Mouse (Mus musculus): ENCODE measurements around the gene Mdh1b.

Mdh1b gene

GRCm38 (mm10) chr1:63730240-63730771, at the start of gene Mdh1b, which contains the start of gene Fastkd2:
Gene Mdh1b (minus strand): TSS chr1:63730318.
Gene Fastkd2 (plus strand): TSS chr1:63730614.
- peak; percentile 83 for DNase-seq

DNA sequence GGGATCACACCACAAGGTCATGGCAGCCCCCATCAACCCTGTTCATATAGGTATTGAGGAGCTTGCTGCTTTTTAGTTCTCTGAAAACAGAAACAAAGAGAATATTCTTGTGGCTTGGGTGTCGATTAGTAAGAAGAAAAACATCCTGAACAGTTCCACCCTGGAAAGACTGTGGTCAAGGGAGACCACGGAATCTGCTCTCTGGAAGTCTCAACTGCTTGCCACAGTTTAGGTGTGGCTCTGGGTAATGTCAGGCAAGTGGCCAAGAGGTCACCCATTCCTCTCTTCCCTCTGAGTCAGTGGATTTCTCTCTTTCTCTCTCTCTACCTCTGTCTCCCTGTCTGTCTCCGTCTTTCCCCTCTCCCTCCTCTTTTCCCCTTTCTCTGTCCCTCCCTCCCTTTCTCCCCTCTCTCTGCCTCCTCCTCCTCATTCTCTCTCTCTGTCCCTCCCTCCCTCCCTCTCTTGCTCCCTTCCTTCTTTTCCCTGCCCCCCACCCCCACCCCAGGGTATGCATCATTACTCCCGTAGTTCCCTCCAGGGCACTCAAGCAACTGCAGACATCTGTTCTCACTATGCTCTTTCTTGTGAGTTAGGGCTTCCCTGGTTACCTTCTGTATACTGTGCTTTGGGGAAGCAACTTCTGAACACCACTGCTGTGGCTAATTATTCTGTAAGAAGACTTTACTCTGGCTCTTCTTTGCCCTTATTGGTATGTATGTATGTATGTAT, 46.9 kb upstream of the Mdh1b start:
- DNase-seq, result no peak

- DNase-seq, result no peak
Observed at GRCm38 (mm10) chr1:63776396-63776795, 46.3 kb upstream of the Mdh1b start.

DNA sequence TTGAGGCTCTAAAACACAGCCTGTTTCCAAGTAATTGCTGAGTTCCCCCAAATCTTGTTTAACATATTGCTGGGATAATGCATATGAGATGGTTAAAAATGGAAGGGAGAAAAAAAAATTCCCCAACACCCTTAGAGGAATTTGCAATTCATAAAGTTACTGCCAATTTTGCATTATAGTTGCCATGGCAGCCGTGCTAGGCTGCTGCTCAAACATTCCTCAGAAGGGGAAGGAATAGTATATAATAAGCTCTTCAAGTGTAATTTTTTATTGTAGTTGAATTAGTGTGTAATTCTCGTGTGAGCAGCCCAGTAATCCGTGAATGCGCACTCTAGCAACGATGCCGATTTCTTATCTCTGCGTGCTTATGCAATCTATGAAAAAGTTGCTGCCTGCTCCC, 40.2 kb upstream of the Mdh1b start:
- DNase-seq, result no peak

DNA sequence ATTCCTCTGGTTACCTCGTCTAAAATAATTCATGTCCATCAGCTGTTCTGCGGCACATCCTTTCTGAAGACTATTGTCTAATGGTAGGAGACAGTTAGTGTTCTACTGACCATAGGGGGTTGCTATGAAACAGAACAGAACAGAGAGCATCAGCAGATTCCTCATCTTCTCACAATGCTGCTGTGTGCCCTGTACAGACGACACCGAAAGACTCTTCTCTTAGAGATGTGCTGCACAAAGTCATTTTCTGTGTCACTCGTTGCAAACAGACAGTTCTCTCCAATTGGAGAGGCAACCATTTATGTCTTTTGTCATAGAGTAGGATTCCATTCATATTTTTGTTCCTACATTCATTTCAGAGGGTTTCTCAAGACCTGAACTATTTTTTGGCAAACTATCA, 39.0 kb upstream of the Mdh1b start, which contains the start of gene 4933402D24Rik:
TSS of gene 4933402D24Rik (minus strand) at position 101 of the 400 bp plus-strand sequence.
- no peak for DNase-seq

GRCm38 (mm10) chr1:63768112-63768511, 38.0 kb upstream of the Mdh1b start:
- no peak for DNase-seq

DNA sequence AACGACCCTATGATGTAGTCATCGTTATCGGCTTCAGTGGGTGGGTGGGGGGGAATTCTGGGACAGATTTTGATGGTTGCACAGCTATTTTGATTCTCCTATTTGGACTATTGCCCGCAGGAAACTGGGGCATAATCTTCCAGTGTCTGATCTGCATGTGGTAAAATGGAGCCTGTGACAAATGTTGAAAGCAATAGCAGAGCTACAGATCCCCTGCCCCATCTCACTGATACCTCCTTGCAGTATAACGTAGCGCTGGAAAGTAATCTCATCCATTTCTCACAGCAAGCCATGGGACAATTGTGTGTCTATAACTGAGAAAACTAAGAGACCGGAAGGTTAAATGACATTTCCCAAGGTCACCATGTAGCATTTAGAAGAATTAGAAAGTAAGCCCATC, 34.3 kb upstream of the Mdh1b start:
- DNase-seq, result no peak

DNA sequence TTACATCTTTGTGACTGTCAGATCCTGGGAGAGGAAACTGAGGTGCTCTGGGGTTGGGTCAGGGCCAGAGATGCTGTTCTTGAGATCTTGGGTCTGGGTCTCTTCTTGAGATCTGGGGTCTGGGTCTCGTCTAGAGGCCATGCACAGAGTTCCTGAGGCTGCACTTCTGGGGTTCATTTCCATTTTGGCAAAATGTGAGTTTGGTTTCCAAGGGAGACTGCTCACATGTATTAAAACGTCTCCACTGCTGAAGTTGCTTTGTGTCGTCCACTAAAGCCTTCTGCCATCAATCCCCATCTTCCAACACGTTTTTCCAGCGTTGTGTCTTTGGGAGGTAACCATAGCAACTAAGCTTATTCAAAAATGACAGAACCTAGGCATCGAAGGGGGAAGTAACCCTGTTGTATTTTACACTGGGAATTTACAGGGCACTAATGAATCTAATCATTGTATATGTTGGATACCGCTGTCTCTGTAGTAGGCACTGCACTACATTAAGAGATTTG, 33.8 kb upstream of the Mdh1b start:
- DNase-seq, result no peak

DNA sequence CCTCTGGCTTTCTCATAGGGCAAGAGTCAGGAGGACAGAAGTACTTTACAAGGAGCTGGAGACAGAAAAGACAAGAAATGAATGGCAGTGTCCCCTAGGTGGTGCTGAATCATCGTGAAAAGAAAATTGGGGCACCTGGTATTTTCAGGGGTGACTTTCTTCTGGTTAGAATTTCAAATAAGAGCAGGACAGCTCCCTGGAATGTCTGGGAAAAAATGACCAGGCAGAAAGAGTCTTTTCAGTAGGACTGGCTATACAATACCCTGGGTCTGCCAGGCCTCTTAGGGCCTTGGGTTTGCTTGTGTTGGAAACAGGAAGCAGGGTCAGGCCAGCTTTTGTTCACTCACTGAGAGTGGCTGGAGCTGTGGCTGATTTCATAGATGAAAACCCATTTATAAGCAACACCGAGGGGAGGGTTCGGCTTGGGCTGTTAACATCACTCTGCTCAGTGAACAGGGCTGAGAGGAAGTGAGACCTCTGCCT, 33.1 kb upstream of the Mdh1b start:
- peak; percentile 67 for DNase-seq

GRCm38 (mm10) chr1:63756005-63756404, 25.9 kb upstream of the Mdh1b start:
- DNase-seq, result no peak

GRCm38 (mm10) chr1:63729796-63730195, 322 bp downstream of the Mdh1b start:
- DNase-seq, result no peak

- DNase-seq, result no peak
Observed at GRCm38 (mm10) chr1:63720161-63720560, 10.0 kb downstream of the Mdh1b start.

- no peak for DNase-seq
Observed at GRCm38 (mm10) chr1:63708876-63709275, 21.2 kb downstream of the Mdh1b start.

DNA sequence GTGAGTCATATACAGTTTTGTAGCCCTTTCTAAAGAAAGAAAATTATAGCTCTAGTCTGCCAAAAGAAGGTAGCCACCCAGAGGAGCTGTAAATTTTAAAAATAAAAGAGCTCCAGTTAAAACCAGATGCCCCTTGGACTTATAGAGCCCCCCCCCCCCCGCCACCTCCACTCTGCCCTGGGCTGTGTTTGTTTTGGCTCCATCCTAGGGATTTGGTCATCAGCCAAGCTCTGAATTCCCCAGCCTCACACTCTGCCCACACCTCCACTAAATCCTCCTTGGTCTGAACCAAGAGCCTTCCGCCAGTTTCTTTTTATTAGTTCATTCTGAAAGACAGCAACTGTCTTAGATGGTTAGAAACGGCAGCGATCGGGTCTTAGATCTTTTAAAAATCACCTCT, 24.4 kb downstream of the Mdh1b start:
- DNase-seq, result no peak

GRCm38 (mm10) chr1:63696861-63697260, 33.3 kb downstream of the Mdh1b start:
- peak; percentile 2 for DNase-seq

- no peak for DNase-seq
Observed at GRCm38 (mm10) chr1:63686827-63687226, 43.3 kb downstream of the Mdh1b start, which contains the start of gene Dytn. Gene Dytn (minus strand): TSS chr1:63686927.

- DNase-seq, result no peak
Observed at GRCm38 (mm10) chr1:63675975-63676374, 54.1 kb downstream of the Mdh1b start.

DNA sequence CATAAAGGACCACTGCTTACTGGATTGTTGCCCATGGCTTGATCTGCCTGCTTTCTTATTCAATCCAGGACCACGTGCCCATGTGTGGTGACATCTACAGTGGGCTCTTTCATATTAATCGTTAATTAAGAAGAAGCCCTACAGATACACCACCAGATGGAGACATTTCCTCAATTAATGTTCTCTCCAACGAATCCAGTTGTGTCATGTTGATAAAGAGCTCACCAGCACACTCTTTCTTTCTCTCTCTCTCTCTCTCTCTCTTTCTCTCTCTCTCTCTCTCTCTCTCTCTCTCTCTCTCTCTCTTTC, 61.3 kb downstream of the Mdh1b start:
- no peak for DNase-seq

DNA sequence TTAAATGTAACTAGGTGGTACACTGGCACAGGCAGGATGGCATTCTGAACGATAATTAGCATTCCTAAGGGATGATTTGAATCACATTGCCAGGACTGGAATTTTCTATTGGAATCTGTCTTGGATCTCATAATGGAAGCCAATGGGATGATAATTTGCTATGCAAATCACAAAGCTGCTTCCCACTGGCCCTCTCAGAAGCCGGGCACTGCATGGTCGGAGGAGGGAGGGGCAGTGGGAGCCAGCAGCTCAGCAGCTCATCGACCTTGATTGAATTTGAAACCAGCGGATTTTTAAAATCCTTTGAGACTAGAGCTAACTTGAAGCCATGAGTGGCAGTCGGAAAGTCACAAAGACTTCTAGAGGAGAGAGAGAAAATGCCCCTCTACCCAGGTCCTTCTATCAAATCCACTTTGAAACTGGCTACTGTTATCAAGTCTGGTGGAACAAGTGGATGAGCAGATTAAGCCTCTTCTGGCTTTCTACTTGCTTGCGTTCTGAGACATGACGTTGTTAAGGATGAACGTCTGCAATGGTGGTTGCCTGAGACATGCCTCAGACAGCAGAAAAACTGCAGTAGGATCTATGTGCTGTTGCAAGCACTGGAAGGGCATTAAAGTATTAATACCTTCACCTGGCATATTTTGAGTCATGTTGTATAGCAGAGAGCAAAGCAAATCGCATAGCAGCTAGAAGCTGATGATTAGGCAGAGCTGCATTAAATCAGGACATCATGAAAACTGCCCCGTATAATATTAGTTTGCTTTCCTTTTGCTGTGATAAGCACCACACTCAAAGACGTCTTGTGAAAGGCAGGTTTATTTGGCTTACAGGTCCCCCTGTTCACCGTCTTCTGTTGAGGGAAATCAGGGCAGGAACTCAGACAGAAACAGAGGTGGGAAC, 61.9 kb downstream of the Mdh1b start:
- DNase-seq, result no peak

GRCm38 (mm10) chr1:63667201-63667948, 62.7 kb downstream of the Mdh1b start:
- DNase-seq, result no peak

- no peak for DNase-seq
Observed at GRCm38 (mm10) chr1:63666089-63666488, 64.0 kb downstream of the Mdh1b start.

DNA sequence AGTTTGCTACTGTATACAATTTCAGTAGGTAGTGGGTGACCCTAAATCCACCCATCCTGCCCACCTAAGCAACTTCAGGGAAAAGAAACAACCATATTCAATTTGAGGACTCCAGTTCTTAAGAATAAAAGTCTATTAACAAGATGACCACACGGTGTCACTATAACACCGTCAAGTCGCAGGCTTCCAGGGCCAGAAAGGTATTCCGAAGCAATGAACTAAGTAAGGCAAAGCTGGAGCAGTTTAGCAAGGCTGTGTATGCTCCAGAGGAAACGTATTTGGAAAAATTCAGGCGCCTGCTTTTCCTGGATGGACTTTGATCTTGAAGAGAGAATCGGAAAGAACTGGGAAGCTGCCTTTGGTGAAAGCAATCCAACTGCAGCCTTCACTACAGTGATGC, 70.5 kb downstream of the Mdh1b start:
- peak; percentile 13 for DNase-seq

DNA sequence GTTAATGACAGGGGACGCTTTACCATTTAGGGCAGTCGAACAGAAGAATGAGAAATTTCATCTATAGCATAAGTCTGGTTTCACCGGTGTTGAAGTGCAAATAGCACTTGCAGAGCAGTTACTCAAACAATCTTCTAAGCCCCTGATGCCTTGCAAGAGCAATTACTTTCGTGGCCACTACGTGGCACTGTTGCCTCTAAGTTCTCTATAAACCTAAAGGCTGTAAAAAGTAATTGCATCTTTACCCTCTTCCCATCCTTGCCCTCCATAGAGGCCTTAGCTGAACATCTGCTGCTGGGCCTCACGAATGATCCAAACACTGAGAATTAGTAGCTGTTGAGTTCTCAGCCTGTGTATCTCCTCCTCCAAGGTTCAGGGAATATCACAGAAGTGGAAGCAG, 72.1 kb downstream of the Mdh1b start:
- peak; percentile 32 for DNase-seq

Data from cerebellum, adult 11 months (tissue).